Mouse (Mus musculus) stomach, postnatal 0 days (tissue): ENCODE data around the gene Ddr2.

Experiments used
- CTCF ChIP-seq: IDR thresholded peaks from 2 replicates; pipeline ENCODE4 v1.5.1; 2016; ENCODE audit warnings: antibody characterized with exemption, low read depth, mild to moderate bottlenecking, moderate library complexity
- EP300 ChIP-seq: optimal IDR thresholded peaks from 2 replicates; pipeline ENCODE3; 2016; ENCODE audit warnings: antibody characterized with exemption

DNA sequence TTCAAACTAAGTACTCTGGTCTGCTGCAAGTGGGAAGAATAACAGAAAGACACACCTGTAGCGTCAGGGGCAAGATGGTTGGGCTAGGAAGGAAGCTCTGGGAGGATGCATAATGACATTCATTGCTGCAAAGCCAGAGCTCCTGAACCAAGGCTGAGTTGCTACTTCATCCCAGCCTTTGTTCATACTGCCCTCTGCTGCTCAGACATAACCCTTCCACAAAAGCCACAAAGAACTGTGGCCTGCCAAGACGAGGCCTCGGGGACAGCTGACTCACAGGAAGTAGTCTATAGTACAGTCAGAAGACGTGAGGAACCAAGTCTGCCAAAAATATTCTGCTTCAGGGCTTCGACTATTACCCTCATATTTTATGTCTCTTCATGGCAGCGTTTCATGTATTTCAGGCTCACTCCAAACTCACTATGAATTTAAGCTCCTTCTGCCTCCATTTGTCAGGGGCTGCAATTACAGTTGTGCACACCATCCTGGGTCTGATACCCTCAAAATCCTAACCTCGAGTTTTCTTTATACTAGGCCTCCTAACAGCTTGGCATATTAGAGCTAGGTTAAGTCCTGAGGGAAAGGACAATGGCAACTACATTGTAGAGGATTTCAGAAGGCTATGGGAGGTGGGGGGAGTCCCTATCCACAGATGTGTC, 25.9 kb upstream of the Ddr2 start:
- peak; percentile 94 for TF ChIP-seq CTCF
- no peak for TF ChIP-seq EP300
